Mouse (Mus musculus) stomach, embryonic 14.5 days (tissue): ENCODE measurements at regions not wholly inside any gene's neighbourhood (a gene's known extent, or its start where the extent isn't known, plus 50 kb on each side); places are given as distances from the start of the nearest gene placed in this dataset.

Experiments
- ATAC-seq: fragments of 200-750 bp; cut with Nextera tagmentation; 2 replicates; pipeline ENCODE4 v1.8.0; 2017; ENCODE audit warnings: low read depth, moderate TSS enrichment; ENCODE audit not compliant: insufficient number of reproducible peaks, insufficient read depth, low FRiP score
- H3K27ac ChIP-seq: fragments of 300-500 bp; sonication (generic); 2 replicates; pipeline ENCODE4 v1.5.1; 2014; ENCODE audit warnings: mild to moderate bottlenecking, low read length, moderate library complexity, mixed read lengths
- H3K27me3 ChIP-seq: fragments of 300-500 bp; sonication (generic); 2 replicates; pipeline ENCODE4 v1.6.1; 2014; ENCODE audit warnings: low read length, control low read depth, mixed read lengths; ENCODE audit not compliant: control insufficient read depth, insufficient read depth
- H3K36me3 ChIP-seq: fragments of 300-500 bp; sonication (generic); 2 replicates; pipeline ENCODE4 v1.6.1; 2014; ENCODE audit warnings: mild to moderate bottlenecking, control low read depth, low read length, moderate library complexity, mixed read lengths; ENCODE audit not compliant: control insufficient read depth, insufficient read depth
- H3K4me1 ChIP-seq: fragments of 300-500 bp; sonication (generic); 2 replicates; pipeline ENCODE4 v1.6.1; 2014; ENCODE audit warnings: low read length, control low read depth, mixed read lengths; ENCODE audit not compliant: control insufficient read depth, insufficient read depth
- H3K4me2 ChIP-seq: fragments of 300-500 bp; sonication (generic); replicated peaks from 2 replicates; pipeline ENCODE4 v1.6.1; 2014; ENCODE audit warnings: low read depth, low read length, control low read depth
- H3K4me3 ChIP-seq: fragments of 300-500 bp; sonication (generic); 2 replicates; pipeline ENCODE4 v1.5.1; 2014; ENCODE audit warnings: low read depth, low read length, control low read depth
- H3K9ac ChIP-seq: fragments of 300-500 bp; sonication (generic); replicated peaks from 2 replicates; pipeline ENCODE4 v1.6.1; 2014; ENCODE audit warnings: low read depth, mild to moderate bottlenecking, control low read depth, low read length, moderate library complexity, mixed read lengths
- H3K9me3 ChIP-seq: fragments of 300-500 bp; sonication (generic); 2 replicates; pipeline ENCODE4 v1.6.1; 2016; ENCODE audit warnings: low read depth, low read length, control low read depth; ENCODE audit not compliant: control insufficient read depth
- WGBS: fragments of 180-500 bp; shearing (Covaris S2); extraction: QIAGEN DNeasy Blood & Tissue Kit; methylation state at CpG from one replicate; pipeline ENCODE4 v1.1.7; 2014; 5-methylcytosine and 5-hydroxymethylcytosine counted together

GRCm38 (mm10) chr9:88276023-88276568 lies 50.9 kb upstream of the Nt5e start:
- no peaks in the 10 kb centered on the region for H3K9me3 ChIP-seq
- no peak overlapping the region for H3K4me2 ChIP-seq
- H3K27me3 ChIP-seq, result no peaks in the 10 kb centered on the region
- no peak overlapping the region for H3K27ac ChIP-seq
- no peaks in the 10 kb centered on the region for H3K4me1 ChIP-seq
- H3K36me3 ChIP-seq, result no peaks in the 10 kb centered on the region
- WGBS, result 87% methylated on average over 3 of the region's 3 CpGs
- ATAC-seq, result no peak
- H3K9ac ChIP-seq, result no peak overlapping the region
- H3K4me3 ChIP-seq, result no peak overlapping the region

- Histone ChIP-seq H3K27ac (no peak overlapping the region), H3K27me3 (no peaks in the 10 kb centered on the region), H3K36me3 (no peaks in the 10 kb centered on the region), H3K4me1 (no peaks in the 10 kb centered on the region), H3K9ac (no peak overlapping the region), H3K4me2 (no peak overlapping the region), H3K9me3 (no peaks in the 10 kb centered on the region), H3K4me3 (no peak overlapping the region)
- no peak for ATAC-seq
- 90% methylated on average over 6 of the region's 6 CpGs for WGBS
These were observed 50.0 kb upstream of the Nt5e start for GRCm38 (mm10) chr9:88277031-88277430.
